Mouse (Mus musculus) stomach, embryonic 14.5 days (tissue): ENCODE data around the gene Nsd2. TPM values are rescaled to one million over a fixed set of nuclear protein-coding genes. Genes with fewer than 3 reads are reported as not detected.
"Not testable (repeated sequence)": the region's sequence is repeated elsewhere in the genome, so short reads cannot be mapped to it uniquely, and the experiment has no call there.

ENCODE experiments used
- ATAC-seq: fragments of 200-750 bp; cut with Nextera tagmentation; 2 replicates; pipeline ENCODE4 v1.8.0; 2017; ENCODE audit warnings: low read depth, moderate TSS enrichment; ENCODE audit not compliant: insufficient number of reproducible peaks, insufficient read depth, low FRiP score
- H3K27ac ChIP-seq: fragments of 300-500 bp; sonication (generic); 2 replicates; pipeline ENCODE4 v1.5.1; 2014; ENCODE audit warnings: mild to moderate bottlenecking, low read length, moderate library complexity, mixed read lengths
- H3K27me3 ChIP-seq: fragments of 300-500 bp; sonication (generic); 2 replicates; pipeline ENCODE4 v1.6.1; 2014; ENCODE audit warnings: low read length, control low read depth, mixed read lengths; ENCODE audit not compliant: control insufficient read depth, insufficient read depth
- H3K36me3 ChIP-seq: fragments of 300-500 bp; sonication (generic); 2 replicates; pipeline ENCODE4 v1.6.1; 2014; ENCODE audit warnings: mild to moderate bottlenecking, control low read depth, low read length, moderate library complexity, mixed read lengths; ENCODE audit not compliant: control insufficient read depth, insufficient read depth
- H3K4me1 ChIP-seq: fragments of 300-500 bp; sonication (generic); 2 replicates; pipeline ENCODE4 v1.6.1; 2014; ENCODE audit warnings: low read length, control low read depth, mixed read lengths; ENCODE audit not compliant: control insufficient read depth, insufficient read depth
- H3K4me2 ChIP-seq: fragments of 300-500 bp; sonication (generic); replicated peaks from 2 replicates; pipeline ENCODE4 v1.6.1; 2014; ENCODE audit warnings: low read depth, low read length, control low read depth
- H3K4me3 ChIP-seq: fragments of 300-500 bp; sonication (generic); 2 replicates; pipeline ENCODE4 v1.5.1; 2014; ENCODE audit warnings: low read depth, low read length, control low read depth
- H3K9ac ChIP-seq: fragments of 300-500 bp; sonication (generic); replicated peaks from 2 replicates; pipeline ENCODE4 v1.6.1; 2014; ENCODE audit warnings: low read depth, mild to moderate bottlenecking, control low read depth, low read length, moderate library complexity, mixed read lengths
- H3K9me3 ChIP-seq: fragments of 300-500 bp; sonication (generic); 2 replicates; pipeline ENCODE4 v1.6.1; 2016; ENCODE audit warnings: low read depth, low read length, control low read depth; ENCODE audit not compliant: control insufficient read depth
- WGBS: fragments of 180-500 bp; shearing (Covaris S2); extraction: QIAGEN DNeasy Blood & Tissue Kit; methylation state at CpG from one replicate; pipeline ENCODE4 v1.1.7; 2014; 5-methylcytosine and 5-hydroxymethylcytosine counted together
- microRNA-seq: library from miRNA; unstranded; fragments of <30 nt; microRNA quantifications from one replicate; pipeline ENCODE4, GENCODE M21; 2016
- polyA plus RNA-seq: library from polyadenylated mRNA; unstranded; fragments of >200 nt; fragmentation: Nextera tagmentation; extraction: Ambion mirVana; gene quantifications from 2 replicates; pipeline ENCODE4 v1.2.1, GENCODE M21; 2014

Nsd2 gene
- polyA plus RNA-seq, 1 experiment from 2014 or later = 53.5 TPM

- not testable (repeated sequence) for H3K27ac ChIP-seq, H3K27me3 ChIP-seq, H3K9ac ChIP-seq, H3K36me3 ChIP-seq, H3K4me1 ChIP-seq, H3K4me3 ChIP-seq, H3K4me2 ChIP-seq, ATAC-seq
- 90% methylated on average over 16 of the region's 16 CpGs for WGBS
- H3K9me3 ChIP-seq = peaks cover 11% of the 10 kb centered on the region; the same call in 1 of the 2 replicates
These were observed 126.5 kb downstream of the Nsd2 start for GRCm38 (mm10) chr5:33947035-33947434.

Small RNA genes lying within 50 kb of the gene (microRNA-seq; reads per million reads assigned to microRNA genes)
- not detected for gene Mir7024

Other genes with a start within 250 kb of the Nsd2 start
- 66.0 and 66.8 TPM in 2 replicates for gene Fam53a, start 191.1 kb upstream of the Nsd2 start, polyA plus RNA-seq
- gene Gm9903, start 190.8 kb upstream of the Nsd2 start, polyA plus RNA-seq = 0.32 and 0.42 TPM in 2 replicates
- gene Slbp, start 168.2 kb upstream of the Nsd2 start, polyA plus RNA-seq = 223 TPM in 2 replicates
- gene Tacc3, start 162.6 kb upstream of the Nsd2 start, polyA plus RNA-seq = 168 and 174 TPM in 2 replicates
- gene Tmem129, start 162.3 kb upstream of the Nsd2 start, polyA plus RNA-seq = 36.3 and 39.8 TPM in 2 replicates
- 23.5 and 27.2 TPM in 2 replicates for gene Fgfr3, start 99.1 kb upstream of the Nsd2 start, polyA plus RNA-seq
- gene Letm1, start 37.9 kb upstream of the Nsd2 start, polyA plus RNA-seq = 43.7 TPM in 2 replicates
- gene Nelfa, start 115.7 kb downstream of the Nsd2 start, polyA plus RNA-seq = 46.7 and 51.6 TPM in 2 replicates
- 71.7 and 89.8 TPM in 2 replicates for gene Gm1673, start 162.7 kb downstream of the Nsd2 start, polyA plus RNA-seq
- 0.24 and 0.29 TPM in 2 replicates for gene Nat8l, start 175.3 kb downstream of the Nsd2 start, polyA plus RNA-seq